Mouse (Mus musculus) embryonic stem cell, embryonic (primary cell): ENCODE results near the gene Clcn2.

ENCODE experiments used
- CTCF ChIA-PET, 4 experiments: fragments of 300-600 bp in 2 of 4; fragments of 350-600 bp in 2 of 4; sonication (Branson Sonifier 250); formaldehyde crosslinking; loops; one replicate each; lab custom pipeline; 2022; ENCODE audit warnings: inconsistent platforms in 2 of 4; lab: Charles Lee
- POLR2A ChIA-PET, 4 experiments: fragments of 300-600 bp in 2 of 4; fragments of 350-600 bp in 2 of 4; sonication (Branson Sonifier 250); formaldehyde crosslinking; loops; one replicate each; lab custom pipeline; 2022; ENCODE audit warnings: antibody characterized with exemption in 4 of 4, inconsistent platforms in 1 of 4; lab: Charles Lee

The Clcn2 gene

DNA sequence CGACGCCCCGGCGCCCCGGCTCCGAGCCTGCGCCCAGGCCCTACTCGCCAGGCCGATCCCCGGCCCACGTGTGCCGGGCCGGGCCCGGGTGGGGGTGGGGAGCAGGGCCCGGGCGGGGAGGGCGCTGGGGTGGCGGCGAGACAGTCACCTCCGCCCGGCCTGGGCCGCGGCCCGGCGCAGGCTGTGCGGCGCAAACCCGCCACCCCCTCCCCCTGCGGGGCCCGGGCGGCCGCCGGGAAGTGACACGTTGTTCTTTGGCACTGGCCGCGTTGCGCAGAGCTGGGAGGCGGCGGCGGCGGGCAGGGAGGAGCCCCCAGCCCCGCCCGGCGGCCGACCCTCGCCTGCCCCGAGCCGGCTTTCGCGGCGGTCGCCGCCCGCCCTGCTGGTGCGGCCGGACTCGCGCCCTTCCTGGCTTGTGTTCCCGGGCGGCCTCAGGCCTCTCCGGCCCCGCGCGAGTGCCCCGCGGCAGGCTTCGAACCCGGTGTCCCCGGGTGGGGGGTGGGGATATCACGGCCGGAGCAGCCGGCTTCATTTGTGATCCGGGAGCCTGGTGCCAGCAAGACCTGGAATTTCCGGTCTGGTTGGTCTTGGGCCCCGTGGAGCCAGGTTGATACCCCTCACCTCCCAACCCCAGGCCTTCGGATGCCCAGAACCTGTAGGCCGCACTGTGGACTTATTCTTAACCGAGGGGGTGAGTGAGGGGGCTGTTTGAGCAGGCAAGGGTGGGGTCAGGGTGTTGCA, 44.4 kb downstream of the Clcn2 start:
- POLR2A ChIA-PET: interaction anchor here (0.5 to 14.8 kb wide), 79 partner anchors 9 to 1795 kb away, joined by 3 to 298 read pairs (median 5); partner anchors contain the start of genes Alg3 (in 3 of the 4), Clcn2 (in 3 of the 4), Dvl3 (in 3 of the 4) and Eef1akmt4 (in 3 of the 4)
- CTCF ChIA-PET: interaction anchor here (0.7 to 1.4 kb wide), 7 partner anchors 20 to 531 kb away, joined by 3 to 6 read pairs (median 3); partner anchors contain the start of genes Clcn2 (in 2 of the 4), Polr2h (in 2 of the 4), Alg3 (in 1 of the 4) and Eef1akmt4 (in 1 of the 4)

DNA sequence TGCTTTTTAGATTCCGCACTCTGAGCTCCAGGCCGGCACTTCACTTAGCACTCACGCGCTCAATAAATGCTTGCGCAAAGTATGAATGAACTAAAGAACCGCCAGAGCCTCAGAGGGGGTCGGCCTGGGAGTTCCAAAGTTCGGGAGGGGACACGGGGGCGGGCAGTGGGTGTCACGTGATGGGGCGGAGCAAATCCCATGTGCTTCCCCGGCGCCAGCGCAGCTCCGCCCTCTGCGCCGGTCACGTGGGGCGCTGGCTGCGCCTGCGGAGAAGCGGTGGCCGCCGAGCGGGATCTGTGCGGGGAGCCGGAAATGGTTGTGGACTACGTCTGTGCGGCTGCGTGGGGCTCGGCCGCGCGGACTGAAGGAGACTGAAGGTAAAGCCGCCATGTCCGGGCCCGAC, 45.0 kb downstream of the Clcn2 start:
- CTCF ChIA-PET: interaction anchor here (0.6 to 1.4 kb wide), 7 partner anchors 30 to 517 kb away, joined by 3 to 4 read pairs (median 3); partner anchors contain the start of genes Alg3 (in 2 of the 4), Clcn2 (in 2 of the 4), Eef1akmt4 (in 2 of the 4) and Gm49333 (in 2 of the 4)

GRCm38 (mm10) chr16:20671886-20672285, 45.7 kb downstream of the Clcn2 start:
- ChIA-PET POLR2A (interaction anchor here (0.6 to 14.8 kb wide), 79 partner anchors 8 to 1312 kb away, joined by 3 to 298 read pairs (median 5); partner anchors contain the start of genes Fam131a (in 4 of the 4), Abcf3 (in 3 of the 4), Clcn2 (in 3 of the 4) and Polr2h (in 3 of the 4)), CTCF (interaction anchor here (0.6 to 1.4 kb wide), 7 partner anchors 30 to 518 kb away, joined by 3 to 4 read pairs (median 3); partner anchors contain the start of genes Alg3 (in 2 of the 4), Clcn2 (in 2 of the 4), Eef1akmt4 (in 2 of the 4) and Gm49333 (in 2 of the 4))

More for the DNA sequence above, 45.0 kb downstream of the Clcn2 start:
- POLR2A ChIA-PET: interaction anchor here (0.6 to 14.8 kb wide), 78 partner anchors 8 to 1311 kb away, joined by 3 to 298 read pairs (median 5); partner anchors contain the start of genes Fam131a (in 4 of the 4), Clcn2 (in 3 of the 4), Polr2h (in 3 of the 4) and Psmd2 (in 3 of the 4)

DNA sequence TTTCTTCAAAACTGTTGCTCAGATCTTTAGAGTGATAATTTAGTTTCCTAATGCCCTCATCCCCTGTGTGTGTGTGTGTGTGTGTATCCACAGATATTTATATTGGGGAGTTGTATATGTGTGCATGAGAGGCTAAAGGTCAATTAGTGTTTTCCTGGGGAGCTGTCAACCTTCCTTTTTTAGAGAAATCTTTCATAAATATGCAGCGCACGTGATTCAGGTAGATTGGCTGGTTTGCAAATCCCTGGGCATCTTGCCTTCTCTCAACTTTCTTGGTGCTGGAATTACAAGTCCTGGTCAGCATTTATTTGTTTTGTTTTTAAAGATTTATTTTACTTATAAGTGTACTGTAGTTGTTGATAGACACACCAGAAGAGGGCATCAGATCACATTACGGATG, 47.3 kb downstream of the Clcn2 start:
- ChIA-PET POLR2A (interaction anchor here in 2 of 4 experiments (0.7 to 14.8 kb wide), 8 partner anchors 12 to 1933 kb away, joined by 3 to 298 read pairs (median 6); partner anchors contain the start of genes Ap2m1 (in 1 of the 2), Eif2b5 (in 1 of the 2), Fam131a (in 1 of the 2) and Psmd2 (in 1 of the 2)), CTCF (interaction anchor here in 1 of 4 experiments (0.6 kb wide), 1 partner anchor 18 kb away, joined by 3 read pairs; no protein-coding TSS in a partner anchor)

- POLR2A ChIA-PET: interaction anchor here in 3 of 4 experiments (0.6 to 7.1 kb wide), 21 partner anchors 8 to 1871 kb away, joined by 3 to 53 read pairs (median 4); partner anchors contain the start of genes Abcf3 (in 1 of the 3), Eif2b5 (in 1 of the 3) and Psmd2 (in 1 of the 3)
- CTCF ChIA-PET: interaction anchor here in 3 of 4 experiments (0.6 to 1.3 kb wide), 9 partner anchors 10 to 382 kb away, joined by 3 to 6 read pairs (median 4); no protein-coding TSS in a partner anchor
Observed at GRCm38 (mm10) chr16:20668013-20668412, 49.5 kb downstream of the Clcn2 start, which contains the start of gene Eif4g1. Gene Eif4g1, plus strand, starts transcription at chr16:20668313.

GRCm38 (mm10) chr16:20657661-20658060, 59.9 kb downstream of the Clcn2 start:
- CTCF ChIA-PET: interaction anchor here in 2 of 4 experiments (0.7 to 1.5 kb wide), 2 partner anchors 10 to 149 kb away, joined by 6 to 8 read pairs; partner anchors contain the start of gene Eif4g1 (in 1 of the 2)
- POLR2A ChIA-PET: interaction anchor here in 2 of 4 experiments (0.9 to 2.2 kb wide), 5 partner anchors 11 to 31 kb away, joined by 3 to 10 read pairs (median 5); partner anchors contain the start of gene Eif4g1 (in 2 of the 2)

GRCm38 (mm10) chr16:20653315-20653714, 64.2 kb downstream of the Clcn2 start:
- ChIA-PET CTCF (interaction anchor here in 2 of 4 experiments (0.6 to 1.0 kb wide), 4 partner anchors 9 to 38 kb away, joined by 3 read pairs; no protein-coding TSS in a partner anchor), POLR2A (interaction anchor here in 2 of 4 experiments (0.8 to 4.8 kb wide), 6 partner anchors 15 to 138 kb away, joined by 3 to 53 read pairs (median 4); partner anchors contain the start of genes Eif4g1 (in 2 of the 2), Abcf3 (in 1 of the 2) and Ap2m1 (in 1 of the 2))
